Mouse (Mus musculus): ENCODE measurements at regions not wholly inside any gene's neighbourhood (a gene's known extent, or its start where the extent isn't known, plus 50 kb on each side); places are given as distances from the start of the nearest gene placed in this dataset.

DNA sequence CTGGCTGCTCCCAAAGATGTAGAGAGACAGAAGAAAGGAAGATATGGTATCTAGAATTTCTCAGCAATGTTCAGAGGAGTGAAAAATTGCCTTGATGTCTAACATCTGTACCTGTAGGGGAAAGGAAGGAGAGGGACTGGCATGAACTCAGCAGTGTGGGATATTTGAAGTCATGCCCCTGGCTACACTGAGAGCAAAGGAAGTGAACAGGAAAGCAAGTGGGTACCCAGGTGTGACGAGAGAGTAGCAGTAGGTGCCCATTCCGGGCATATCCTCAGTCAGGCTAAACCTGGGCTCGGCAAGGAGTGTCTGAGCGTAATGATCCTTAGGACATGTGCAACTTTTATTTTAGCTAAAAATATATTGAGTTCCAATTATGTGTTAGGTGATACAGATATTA, 203.4 kb upstream of the Satb1 start:
- DNase-seq (ENCODE audit: low spot score): no peak

DNA sequence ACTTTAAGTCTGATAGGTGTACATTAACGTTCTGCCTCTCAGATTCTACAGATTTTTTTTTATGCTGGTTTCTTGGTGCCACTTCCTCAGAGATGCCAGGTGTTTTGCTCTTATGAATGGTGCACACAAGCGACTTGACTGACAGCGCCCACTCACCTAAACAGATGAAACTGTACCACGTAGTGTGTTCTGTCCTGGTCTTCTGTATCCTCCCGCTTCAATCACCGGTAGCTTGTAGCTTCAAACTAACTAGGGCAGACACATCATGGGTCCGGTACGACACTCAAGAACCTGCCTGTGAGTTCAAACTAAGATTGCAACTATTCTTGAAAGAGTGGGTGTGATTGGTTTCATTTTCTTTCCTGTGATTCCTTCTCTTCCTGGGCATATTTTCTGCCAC, 198.0 kb upstream of the Satb1 start:
- no peak for DNase-seq (ENCODE audit: low spot score)

DNA sequence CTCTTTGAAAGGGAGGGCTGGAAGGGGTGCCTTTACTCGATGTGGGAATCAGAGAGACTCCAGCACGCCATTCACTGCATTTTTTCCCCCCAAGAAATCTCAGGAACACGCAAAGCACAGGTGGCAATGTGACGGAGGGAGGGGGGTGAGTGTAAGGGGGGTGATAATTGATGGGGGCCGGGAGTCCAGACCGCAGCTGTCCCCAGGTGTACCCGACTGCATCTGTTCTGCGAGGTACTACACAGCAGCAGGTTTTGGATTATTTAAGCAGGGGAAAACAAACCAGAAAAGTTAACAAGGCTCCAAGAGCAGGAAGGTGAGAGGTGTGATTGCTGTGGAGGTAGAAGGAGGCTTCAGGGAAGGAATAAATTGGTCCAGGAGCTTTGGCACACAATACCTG, 153.8 kb upstream of the Satb1 start:
- DNase-seq (ENCODE audit: low spot score): no peak

DNA sequence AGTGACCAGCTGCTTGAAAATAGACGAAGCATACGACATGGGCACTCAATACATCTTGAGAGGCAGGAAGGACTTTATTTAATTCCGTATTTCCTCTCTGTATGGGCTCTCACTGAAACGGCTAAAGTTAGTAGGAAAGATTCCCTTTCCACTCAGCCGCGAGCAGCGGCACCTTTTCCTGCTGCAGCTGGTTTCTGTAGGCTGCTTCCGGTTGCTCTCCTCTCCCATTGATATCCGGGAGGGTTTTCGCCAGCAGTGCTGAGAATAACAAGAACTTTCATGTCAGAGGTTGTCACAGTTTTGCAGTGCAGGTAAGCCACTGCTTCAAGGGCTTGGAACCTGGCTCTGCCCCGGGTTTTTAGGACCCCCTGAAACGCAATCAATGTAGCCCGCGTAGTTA, 153.1 kb upstream of the Satb1 start:
- no peak for DNase-seq (ENCODE audit: low spot score)

DNA sequence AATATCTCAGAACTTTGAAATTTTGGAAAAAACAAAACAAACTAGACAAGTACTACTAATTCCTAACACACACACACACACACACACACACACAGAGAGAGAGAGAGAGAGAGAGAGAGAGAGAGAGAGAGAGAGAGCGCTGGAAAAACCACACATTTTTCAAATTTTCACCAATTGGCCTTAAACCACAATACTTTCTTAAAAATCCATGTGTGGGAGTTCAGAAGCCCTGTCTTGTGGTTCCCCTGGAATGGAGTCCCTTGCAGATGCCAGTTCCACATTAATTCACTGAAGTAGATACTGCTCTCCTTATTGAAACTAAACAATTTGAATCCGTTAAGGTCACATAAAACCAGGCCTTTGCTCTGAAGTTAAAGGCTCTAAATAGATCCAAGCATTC, 146.0 kb upstream of the Satb1 start:
- DNase-seq (ENCODE audit: low spot score): no peak

DNA sequence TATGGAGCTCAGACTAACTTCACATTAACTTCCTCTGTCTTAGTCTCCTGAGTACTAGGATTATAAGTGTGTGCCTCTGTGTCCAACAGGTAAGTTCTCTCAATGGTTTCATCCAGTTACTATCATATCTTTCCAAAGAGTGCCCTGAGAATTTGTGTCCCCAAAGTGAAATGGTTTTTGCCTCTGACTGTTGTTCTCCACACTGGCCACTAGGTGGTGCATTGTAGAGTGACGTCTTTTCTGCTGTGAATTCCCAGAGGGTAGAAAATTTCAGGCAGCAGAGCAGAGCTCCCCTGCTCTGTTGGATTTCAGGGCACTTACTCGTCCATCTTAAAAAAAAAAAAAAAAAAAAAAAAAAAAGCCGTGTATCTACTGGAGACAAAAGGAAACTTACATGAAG, 138.4 kb upstream of the Satb1 start:
- DNase-seq (ENCODE audit: low spot score): no peak

DNA sequence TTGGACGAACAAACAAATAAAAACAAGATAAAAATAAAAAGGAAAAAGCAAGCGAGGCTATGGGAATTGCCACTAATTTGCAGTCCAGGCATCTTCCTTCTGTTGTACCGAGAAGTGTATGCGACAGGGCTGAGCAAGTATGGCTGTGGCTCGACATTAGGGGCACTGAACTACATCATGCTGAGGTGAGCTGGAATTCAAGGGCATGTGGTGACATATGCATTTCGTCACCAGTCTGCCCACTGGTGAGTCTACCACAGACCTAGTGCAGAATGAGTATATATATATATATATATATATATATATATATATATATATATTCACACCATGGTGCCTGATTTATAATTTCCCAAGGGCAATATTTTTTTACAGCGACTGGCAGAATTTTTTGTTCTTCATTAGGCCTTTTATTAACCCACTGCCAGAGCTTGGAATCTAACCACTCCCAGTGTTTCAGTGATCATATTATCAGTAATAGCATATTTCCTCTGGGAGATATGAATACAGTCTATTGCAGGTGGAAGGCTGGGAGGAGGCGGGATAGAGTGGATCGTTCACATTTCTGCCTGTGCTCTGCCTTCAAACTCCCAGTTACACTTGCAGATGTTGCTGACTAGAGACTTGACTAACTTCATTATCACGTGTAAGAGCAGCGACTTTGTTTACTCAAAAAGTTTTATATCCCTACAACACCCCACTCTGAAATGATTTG, 133.6 kb upstream of the Satb1 start:
- DNase-seq (ENCODE audit: low spot score): no peak

DNA sequence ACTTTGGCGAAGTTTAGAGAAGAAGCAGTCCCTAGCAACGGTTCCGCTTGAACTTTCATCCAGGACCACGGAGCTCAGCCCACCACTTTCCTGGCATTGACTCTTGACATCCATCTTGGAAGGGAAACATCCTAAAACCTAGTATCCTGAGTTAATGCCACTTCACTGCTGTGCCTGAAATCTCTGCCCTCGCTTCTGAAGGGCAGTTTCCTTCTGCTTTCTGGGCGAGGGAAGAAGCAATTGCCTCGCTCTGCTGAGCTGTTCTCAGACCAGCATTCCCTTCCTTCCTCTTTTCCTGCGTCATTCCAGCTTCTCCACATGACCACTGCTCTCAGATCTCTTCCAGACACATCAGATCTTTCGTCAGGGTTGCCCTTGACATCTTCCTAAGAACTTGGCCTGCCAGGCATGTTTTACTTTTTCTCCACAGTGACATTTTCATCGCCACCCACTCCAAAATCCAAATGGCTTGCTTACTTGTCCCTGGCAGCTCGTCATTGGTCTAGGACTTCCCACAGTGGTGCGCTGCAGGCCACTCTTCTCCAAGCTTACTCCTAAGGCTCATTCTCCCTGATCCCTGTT, 129.5 kb upstream of the Satb1 start:
- DNase-seq (ENCODE audit: low spot score): no peak

DNA sequence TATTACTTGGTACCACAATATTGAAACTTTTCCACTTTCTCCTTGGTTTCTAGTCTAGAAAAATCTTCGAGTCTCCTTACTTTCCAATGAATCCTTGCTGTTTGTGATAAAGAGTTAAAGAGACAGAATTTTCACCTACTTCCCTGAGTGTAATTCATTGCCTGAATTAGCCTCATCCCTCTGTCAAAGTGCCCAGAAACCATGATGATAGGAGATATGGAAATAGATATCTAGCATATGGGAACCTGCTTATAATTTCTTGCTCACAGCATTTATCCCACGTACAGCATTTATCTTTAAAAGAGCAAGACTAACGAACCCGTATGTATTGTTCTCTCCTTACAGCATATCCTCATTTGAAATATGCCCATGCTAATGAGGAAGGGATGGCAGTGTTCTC, 128.2 kb upstream of the Satb1 start:
- no peak for DNase-seq (ENCODE audit: low spot score)

DNA sequence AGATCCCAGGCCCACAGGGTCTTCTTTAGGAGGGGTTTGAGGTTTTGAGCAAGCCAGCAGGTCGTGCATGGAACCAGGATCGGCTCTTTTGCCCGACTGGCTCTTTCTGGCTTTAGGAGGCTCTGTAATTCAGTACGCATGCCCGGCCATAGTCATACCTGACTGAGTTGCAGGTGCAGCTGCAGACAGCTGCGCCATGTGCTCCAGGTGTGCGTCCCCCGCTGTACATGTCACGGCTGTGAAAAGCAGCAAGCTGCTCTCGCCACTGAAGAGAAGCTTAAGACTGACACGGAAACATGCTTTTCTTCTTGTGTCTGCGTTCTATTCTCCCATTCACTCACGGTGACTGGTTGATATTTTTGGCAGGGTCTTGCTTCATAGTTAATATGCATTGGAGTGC, 123.2 kb upstream of the Satb1 start:
- no peak for DNase-seq (ENCODE audit: low spot score)

DNA sequence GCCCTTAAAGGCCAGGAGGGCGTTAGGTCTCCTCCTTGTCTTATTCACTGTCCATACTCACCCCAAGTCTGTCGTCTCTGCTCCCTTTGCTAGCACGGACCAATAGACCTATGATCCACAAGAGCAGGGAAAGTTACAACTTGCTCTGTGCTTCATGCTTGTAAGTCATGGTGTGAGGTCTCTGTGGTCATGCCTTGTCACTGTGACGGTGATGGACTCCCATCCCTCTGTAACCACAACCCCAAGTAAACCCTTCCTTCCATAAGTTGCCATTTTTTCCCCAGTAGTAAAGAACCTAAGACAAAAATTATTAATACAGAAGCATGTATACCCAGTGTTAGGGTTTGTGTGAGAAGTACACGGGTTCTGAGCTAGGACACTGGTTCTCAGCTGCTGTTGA, 104.6 kb upstream of the Satb1 start:
- DNase-seq (ENCODE audit: low spot score): no peak

DNA sequence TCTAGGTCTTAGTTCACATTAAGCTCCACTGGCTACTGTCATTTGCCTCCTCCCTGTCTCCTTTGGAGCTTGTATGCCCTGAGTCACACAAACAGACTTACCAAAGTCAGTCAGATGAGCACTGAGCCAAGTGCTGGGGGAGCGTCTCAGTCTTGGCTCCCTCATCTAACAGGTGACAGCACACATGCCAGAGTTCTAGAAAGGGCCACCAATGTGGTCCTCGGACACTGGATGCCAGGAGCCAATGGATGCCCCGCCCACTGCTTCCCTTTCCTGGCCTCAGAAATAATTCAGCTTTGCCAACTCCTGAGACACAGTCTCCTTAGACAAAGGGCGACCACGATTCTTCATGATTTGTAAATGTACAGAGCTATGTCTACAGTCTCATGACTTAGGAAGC, 103.0 kb upstream of the Satb1 start:
- no peak for DNase-seq (ENCODE audit: low spot score)

DNA sequence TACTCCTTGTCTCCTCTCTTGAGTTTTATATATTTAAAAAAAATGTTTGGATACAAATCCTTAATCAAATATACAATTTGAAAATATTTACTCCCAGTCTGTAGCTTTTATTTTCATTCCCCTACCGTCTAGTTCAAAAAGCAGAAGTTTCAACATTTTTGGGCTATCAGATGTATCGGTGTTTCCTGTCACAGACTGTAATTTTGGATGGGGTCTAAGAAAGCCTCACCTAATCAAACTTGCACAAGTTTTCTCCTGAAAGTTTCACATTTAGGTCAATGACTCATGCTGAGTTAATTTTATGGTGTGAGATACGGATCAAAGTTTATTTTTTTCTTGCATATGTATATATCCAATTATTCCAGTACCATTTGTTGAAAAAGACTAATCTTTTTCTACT, 93.3 kb upstream of the Satb1 start:
- no peak for DNase-seq (ENCODE audit: low spot score)

DNA sequence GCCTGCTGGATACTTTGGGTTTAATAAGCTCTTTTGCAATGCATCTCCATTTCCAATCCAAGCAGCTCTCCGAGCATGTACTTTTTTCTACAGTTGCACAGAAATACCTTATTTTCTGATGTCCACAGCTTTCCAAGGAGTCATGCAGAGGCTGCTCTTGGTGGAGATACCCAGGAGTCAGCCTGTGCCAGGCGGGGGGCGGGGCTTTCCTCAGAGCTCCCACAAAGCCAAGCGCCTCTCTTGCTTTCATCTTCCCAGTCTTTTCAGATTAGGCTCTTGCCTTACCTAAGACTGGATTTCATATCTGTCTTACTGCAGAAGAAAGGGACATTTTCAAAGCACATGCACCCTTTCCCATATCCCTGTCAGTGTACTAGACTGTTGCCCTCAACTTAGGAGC, 73.9 kb upstream of the Satb1 start:
- DNase-seq (ENCODE audit: low spot score): no peak

DNA sequence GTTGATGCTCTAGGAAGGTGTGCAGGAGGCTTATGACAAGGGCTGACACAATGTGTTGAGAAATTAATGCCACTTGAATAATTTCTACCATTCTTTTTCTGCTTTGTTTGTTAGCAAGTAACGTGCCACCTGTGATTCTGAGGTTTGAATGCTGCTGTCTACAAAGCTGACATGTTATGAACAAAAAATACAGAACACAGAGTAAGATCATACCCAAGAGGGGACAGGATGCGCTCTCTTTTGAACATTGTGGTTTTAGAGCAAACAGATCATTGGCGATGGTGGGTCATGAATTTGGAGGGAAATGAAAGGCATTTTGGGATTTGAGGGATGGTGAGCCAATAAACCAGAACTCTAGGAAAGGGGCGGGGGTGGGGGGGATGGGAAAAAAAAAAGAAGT, 73.3 kb upstream of the Satb1 start:
- no peak for DNase-seq (ENCODE audit: low spot score)

DNA sequence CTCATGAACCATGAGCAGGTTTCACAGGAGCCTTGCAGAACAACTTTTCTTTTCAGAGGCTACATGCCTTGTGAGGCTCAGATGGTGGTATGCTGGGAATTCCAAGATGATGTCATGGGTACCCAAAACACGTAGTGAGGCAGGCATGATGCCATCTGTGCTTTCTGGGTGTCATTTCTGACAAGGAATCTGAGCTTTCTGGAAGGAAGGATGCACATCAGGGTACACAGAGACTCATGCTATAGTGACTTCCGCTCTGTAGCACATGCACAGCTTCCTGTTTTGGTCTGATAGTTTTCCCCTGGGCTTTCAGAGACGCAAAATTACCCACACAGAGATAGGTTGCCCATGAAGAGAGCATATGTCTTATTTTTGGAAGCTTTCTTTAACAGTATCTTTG, 70.8 kb upstream of the Satb1 start:
- DNase-seq (ENCODE audit: low spot score): no peak

DNA sequence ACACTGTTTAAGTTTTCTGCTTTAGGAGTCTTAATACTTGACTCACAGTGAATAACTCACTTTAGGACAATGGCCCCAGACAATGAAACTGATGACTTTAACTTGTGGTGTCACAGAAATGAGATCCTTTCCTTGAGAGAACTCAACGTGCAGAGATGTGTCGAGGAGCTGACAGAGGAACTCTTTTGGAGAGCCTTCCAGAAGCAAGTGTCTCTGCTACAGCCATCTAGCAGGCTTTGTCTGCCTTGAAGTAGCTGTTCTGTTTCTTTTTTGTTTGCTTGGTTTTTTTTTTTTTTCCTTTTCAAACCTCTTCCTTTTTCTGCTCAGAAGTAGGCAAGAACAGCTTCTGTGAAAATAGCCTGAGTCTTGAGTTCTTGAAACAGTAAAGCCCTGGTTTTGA, 66.3 kb upstream of the Satb1 start:
- no peak for DNase-seq (ENCODE audit: low spot score)

DNA sequence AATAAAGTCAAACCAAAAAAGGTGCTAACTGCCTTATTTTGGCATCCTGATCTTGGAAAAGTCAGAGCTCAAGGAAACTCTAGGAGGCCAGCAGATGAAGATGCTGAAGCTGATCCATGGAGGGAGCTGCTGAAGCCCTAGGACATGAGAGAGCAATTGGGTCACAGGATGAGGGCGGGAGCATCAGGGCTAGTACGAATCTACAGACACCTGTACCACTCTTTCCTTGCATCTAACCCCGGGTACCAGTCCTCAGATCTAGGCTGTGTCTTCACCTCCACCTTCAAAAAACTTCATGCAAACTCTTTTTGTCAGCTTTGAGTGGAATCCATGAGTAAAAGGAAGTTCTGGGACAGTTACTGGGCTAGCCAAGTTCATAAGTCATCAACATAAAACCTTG, 63.1 kb upstream of the Satb1 start:
- DNase-seq (ENCODE audit: low spot score): no peak

DNA sequence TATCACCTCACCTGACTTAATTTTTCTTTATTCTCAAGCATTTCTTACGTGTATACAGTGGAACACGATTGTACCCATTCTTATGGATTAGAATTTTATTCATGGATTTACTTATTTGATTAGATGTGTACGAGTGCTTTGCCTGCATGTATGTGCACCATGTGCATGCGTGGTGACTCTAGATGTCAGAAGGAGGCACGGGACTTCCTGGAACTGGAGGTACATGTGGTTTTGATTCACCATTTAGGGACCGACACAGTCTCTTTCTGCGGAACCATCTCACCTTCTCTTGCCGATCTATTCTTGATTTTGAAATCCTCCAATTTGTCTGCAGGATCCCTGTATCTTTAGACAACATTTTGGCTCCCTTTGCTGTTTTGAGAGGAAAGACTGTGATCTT, 61.2 kb upstream of the Satb1 start:
- DNase-seq (ENCODE audit: low spot score): no peak

DNA sequence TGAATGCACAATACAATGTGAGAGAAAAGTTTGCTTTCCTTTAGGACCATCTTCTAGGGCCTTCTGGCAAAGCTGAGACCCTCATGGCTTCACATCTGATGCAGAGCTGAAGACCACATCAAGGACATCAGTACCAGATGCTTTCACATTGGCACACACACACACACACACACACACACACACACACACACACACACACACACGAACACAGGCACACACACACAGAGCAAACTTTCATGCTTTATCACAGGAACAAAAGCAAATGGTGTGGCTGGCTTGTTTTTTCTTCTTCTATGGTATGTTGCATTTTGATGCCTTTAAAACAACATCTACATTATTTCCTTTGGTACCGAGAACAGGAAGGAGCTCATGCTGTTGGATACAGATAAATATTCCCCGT, 59.8 kb upstream of the Satb1 start:
- no peak for DNase-seq (ENCODE audit: low spot score)

DNA sequence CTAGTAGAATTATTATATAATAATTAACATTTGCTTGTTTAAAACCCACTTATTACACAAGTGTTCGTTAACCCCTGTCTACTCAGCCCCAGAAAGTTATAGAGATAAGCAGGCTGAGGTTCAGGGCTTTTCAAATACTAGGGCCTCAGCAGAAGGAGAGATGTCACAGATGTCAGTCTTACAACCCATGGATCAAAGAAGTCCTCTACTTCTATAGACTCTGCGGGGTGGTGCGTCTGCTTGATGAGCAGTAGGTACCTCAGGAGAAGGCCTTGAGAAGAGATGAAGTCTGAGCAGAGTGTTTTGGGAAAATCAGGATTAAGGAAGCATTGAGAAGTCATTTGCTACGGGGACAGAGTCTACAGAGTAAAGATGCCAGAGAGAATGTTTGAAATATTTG, 59.1 kb upstream of the Satb1 start:
- DNase-seq (ENCODE audit: low spot score): no peak

All from urinary bladder, postnatal 25 days (tissue).